Mouse (Mus musculus): ENCODE measurements around the gene Sestd1.

The Sestd1 gene

GRCm38 (mm10) chr2:77171444-77172240, 108.8 kb downstream of the Sestd1 start:
- ChIA-PET POLR2A (interaction anchor here in 3 of 4 experiments (0.5 to 6.1 kb wide), 14 partner anchors 13 to 584 kb away, joined by 3 to 41 read pairs (median 5); no protein-coding TSS in a partner anchor), CTCF (interaction anchor here (0.6 to 1.4 kb wide), 7 partner anchors 8 to 623 kb away, joined by 3 to 10 read pairs (median 3); no protein-coding TSS in a partner anchor)

DNA sequence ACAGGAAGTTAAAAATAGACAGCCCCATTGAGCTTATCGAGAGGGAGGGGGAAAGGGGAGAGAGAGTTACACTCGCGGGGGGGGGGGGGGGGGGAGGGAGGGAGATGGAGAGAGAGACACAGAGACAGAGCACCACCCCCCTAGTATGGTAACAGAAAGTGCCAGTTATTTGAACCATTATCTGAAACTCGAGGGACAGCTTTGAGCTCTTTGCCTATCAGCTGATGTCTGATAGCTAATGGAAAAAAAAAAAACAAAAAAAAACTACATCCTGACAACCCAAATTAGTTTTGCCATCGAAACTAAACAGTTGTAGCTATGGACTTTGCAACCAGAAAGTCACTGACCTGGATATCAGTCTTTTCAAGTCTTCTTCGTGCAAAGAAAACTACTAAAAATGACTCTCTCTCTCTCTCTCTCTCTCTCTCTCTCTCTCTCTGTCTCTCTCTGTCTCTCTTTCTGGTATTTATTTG, 109.7 kb downstream of the Sestd1 start, which contains the start of gene Ccdc141:
Gene Ccdc141, minus strand, starts transcription at position 4 of the 473 bp plus-strand sequence.
- ChIA-PET POLR2A (interaction anchor here (0.5 to 6.1 kb wide), 25 partner anchors 9 to 585 kb away, joined by 3 to 41 read pairs (median 4); partner anchors contain the start of gene Sestd1 (in 2 of the 4)), CTCF (interaction anchor here in 3 of 4 experiments (0.6 to 1.4 kb wide), 7 partner anchors 9 to 622 kb away, joined by 3 to 14 read pairs (median 3); no protein-coding TSS in a partner anchor)

- POLR2A ChIA-PET = interaction anchor here (0.5 to 6.1 kb wide), 28 partner anchors 9 to 1698 kb away, joined by 3 to 41 read pairs (median 4); partner anchors contain the start of gene Sestd1 (in 2 of the 4)
- CTCF ChIA-PET = interaction anchor here in 3 of 4 experiments (0.6 to 1.4 kb wide), 6 partner anchors 10 to 199 kb away, joined by 3 to 14 read pairs (median 4); no protein-coding TSS in a partner anchor
Observed at GRCm38 (mm10) chr2:77169916-77170632, 110.3 kb downstream of the Sestd1 start.

DNA sequence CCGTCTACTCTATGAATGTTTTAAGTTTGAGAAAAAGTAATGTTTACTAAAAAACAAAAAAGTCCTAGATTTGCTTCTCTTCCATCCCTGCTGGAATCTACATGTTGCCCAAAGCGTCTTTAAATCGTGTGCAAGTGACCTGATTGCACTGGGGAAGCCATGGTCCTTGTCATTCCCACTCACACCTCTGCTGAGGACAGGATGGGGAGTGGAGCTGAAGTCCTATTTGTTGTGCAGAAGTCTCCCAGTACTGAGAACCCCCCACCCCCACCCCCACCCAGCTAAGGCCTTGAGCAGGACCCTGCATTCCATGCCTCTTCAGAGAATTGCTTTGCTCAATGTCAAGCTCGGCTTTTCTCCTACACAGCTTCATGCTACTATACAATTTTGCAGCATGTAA, 111.2 kb downstream of the Sestd1 start:
- POLR2A ChIA-PET = interaction anchor here in 3 of 4 experiments (0.6 to 6.1 kb wide), 18 partner anchors 12 to 194 kb away, joined by 3 to 41 read pairs (median 4); no protein-coding TSS in a partner anchor
- CTCF ChIA-PET = no interaction called here

DNA sequence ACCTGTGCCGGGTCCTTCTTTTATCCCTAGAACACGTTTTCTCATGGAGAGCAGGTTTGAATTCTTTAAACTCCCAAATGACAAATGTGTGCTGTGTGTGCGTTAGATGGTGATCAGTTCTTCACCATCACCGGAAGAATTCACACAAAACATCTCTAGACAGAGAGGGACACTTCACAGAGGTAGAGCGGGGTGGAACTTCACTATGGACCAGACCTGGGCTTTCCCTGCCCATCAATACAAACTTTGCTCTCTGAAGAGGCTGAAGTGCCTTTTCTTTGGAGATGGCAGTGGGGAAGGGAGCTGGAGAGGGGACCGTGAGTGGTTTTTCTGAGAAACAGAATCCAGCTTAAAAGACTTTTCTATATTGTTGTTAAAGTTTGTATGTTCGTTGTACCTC, 111.6 kb downstream of the Sestd1 start:
- POLR2A ChIA-PET = interaction anchor here in 2 of 4 experiments (0.6 to 6.1 kb wide), 17 partner anchors 7 to 188 kb away, joined by 3 to 41 read pairs (median 4); no protein-coding TSS in a partner anchor
- CTCF ChIA-PET = no interaction called here

- CTCF ChIA-PET = interaction anchor here in 1 of 4 experiments (0.6 kb wide), 1 partner anchor 188 kb away, joined by 3 read pairs; no protein-coding TSS in a partner anchor
Observed at GRCm38 (mm10) chr2:77168081-77168685, 112.2 kb downstream of the Sestd1 start.

DNA sequence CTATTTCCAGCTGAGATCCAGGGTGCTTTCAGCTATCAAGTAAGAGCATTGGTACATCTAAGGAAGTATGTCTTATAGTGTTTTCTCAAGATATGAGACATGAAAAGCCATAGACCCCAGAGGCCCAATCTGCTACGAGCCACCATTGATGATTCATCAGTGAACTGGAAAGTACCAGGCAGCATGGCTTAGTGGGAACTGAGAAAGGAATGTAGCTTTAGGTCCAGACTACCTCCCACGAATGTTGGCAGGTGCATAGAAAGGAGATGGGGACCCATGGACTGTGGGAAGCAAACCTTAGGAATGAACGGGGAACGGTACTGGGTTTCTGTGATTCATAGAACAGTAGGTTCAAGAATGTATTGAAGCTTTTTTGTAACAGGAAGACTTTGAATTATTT, 114.0 kb downstream of the Sestd1 start:
- ChIA-PET CTCF (no interaction called here), POLR2A (interaction anchor here in 2 of 4 experiments (1.0 to 3.1 kb wide), 2 partner anchors 10 to 50 kb away, joined by 3 to 13 read pairs; no protein-coding TSS in a partner anchor)

More at GRCm38 (mm10) chr2:77168081-77168685, 112.2 kb downstream of the Sestd1 start:
- POLR2A ChIA-PET = interaction anchor here in 2 of 4 experiments (0.7 to 6.1 kb wide), 11 partner anchors 8 to 187 kb away, joined by 3 to 41 read pairs (median 3); no protein-coding TSS in a partner anchor

GRCm38 (mm10) chr2:77164662-77165061, 115.7 kb downstream of the Sestd1 start:
- CTCF ChIA-PET = no interaction called here

GRCm38 (mm10) chr2:77163381-77163780, 117.0 kb downstream of the Sestd1 start:
- ChIA-PET CTCF (no interaction called here), POLR2A (no interaction called here)

More at GRCm38 (mm10) chr2:77164662-77165061, 115.7 kb downstream of the Sestd1 start:
- POLR2A ChIA-PET = interaction anchor here in 1 of 4 experiments (1.1 to 1.7 kb wide), 2 partner anchors 11 to 18 kb away, joined by 4 to 7 read pairs; no protein-coding TSS in a partner anchor

GRCm38 (mm10) chr2:77162135-77162534, 118.3 kb downstream of the Sestd1 start:
- ChIA-PET CTCF (interaction anchor here in 1 of 4 experiments (0.5 kb wide), 1 partner anchor 163 kb away, joined by 3 read pairs; no protein-coding TSS in a partner anchor), POLR2A (interaction anchor here in 1 of 4 experiments (0.9 to 1.0 kb wide), 2 partner anchors 15 to 94 kb away, joined by 3 read pairs; no protein-coding TSS in a partner anchor)

DNA sequence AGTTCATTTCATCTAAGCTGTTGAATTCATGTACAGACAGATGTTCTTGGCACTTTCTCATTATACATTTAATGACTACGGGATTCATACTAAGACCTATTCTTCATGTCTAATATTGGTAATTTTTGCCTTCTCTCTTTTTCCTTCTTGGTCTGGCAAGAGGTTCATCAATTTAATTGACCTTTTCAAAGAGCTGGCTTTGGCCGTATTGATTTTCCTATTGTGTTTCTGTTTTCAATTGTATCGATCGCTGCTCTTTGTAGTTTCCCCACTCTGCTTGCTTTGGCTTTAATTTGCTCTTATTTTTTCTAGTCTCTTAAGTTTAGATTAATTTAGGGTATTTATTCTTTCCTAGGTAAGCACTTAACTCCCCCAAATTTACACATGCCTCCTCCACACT, 122.8 kb downstream of the Sestd1 start:
- ChIA-PET POLR2A (interaction anchor here in 1 of 4 experiments (1.7 kb wide), 1 partner anchor 9 kb away, joined by 4 read pairs; no protein-coding TSS in a partner anchor), CTCF (interaction anchor here in 1 of 4 experiments (0.6 kb wide), 1 partner anchor 246 kb away, joined by 10 read pairs; no protein-coding TSS in a partner anchor)

GRCm38 (mm10) chr2:77154080-77154479, 126.3 kb downstream of the Sestd1 start:
- ChIA-PET CTCF (no interaction called here), POLR2A (interaction anchor here in 1 of 4 experiments (1.1 kb wide), 1 partner anchor 22 kb away, joined by 3 read pairs; no protein-coding TSS in a partner anchor)

GRCm38 (mm10) chr2:77151255-77151654, 129.1 kb downstream of the Sestd1 start:
- ChIA-PET CTCF (no interaction called here), POLR2A (interaction anchor here in 1 of 4 experiments (3.2 kb wide), 1 partner anchor 19 kb away, joined by 21 read pairs; the partner anchor contains the start of gene Ccdc141)

DNA sequence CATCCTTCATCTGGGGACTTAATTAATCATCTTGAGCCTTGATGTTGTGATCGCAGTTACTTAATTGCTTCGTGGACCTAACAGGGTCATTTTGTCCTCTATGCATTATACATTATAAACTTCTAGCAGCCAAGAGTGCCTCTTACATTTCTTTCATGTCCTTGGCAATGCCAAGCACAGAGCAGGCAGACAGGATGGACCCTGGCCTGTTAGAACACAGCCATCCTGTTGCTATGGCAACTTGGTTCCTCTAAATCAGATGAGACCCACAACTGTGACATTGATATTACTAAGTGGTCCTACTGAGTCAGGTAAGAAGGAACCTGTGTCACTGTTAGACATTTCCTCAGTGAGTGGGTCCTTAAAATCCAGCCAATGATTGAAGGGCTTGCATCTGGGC, 130.8 kb downstream of the Sestd1 start:
- POLR2A ChIA-PET = interaction anchor here in 2 of 4 experiments (0.7 to 3.2 kb wide), 5 partner anchors 9 to 88 kb away, joined by 3 to 21 read pairs (median 4); partner anchors contain the start of gene Ccdc141 (in 1 of the 2)

DNA sequence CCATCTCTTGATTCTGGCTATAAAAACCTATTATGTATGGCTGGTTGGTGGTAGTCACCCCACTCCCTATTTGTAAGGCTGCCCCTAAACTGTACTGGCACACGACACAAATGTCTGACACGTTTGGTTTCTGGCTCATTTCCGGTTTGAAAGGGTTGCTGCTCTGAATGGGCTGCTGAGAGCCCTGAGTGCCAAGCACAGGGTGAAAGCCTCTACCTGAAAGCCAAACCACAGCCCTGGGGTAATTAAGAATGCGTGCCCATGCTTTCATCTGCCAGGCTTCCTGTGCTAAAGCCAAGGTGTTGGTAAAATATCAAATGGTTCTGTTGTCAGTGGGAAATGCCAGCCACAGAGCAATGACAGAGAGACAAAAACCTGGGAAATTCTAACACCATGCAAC, 132.2 kb downstream of the Sestd1 start:
- POLR2A ChIA-PET = interaction anchor here in 1 of 4 experiments (1.0 to 3.2 kb wide), 3 partner anchors 10 to 22 kb away, joined by 4 to 41 read pairs (median 21); partner anchors contain the start of gene Ccdc141
- CTCF ChIA-PET = no interaction called here

More for the DNA sequence above, 130.8 kb downstream of the Sestd1 start:
- CTCF ChIA-PET = no interaction called here

DNA sequence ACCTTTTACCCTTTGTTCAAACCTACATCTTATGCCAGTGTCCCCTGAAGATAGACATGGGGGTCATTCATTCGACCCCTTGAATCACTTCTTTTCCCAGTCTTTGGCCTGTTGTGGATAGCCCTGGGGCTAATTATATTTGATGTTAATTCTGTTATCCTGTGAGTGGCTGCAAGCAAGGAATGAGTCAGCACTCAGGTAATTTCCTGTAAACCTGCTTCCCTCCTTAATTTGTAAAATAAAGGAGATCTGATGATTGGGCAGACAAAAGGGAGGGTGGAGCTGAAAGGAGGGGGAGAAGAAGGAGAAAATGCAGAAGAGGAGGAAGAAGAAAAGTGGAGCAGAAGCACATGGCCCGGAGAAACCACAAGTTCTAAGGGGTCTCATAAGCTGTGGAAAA, 133.4 kb downstream of the Sestd1 start:
- ChIA-PET CTCF (no interaction called here), POLR2A (interaction anchor here in 2 of 4 experiments (0.6 to 3.2 kb wide), 22 partner anchors 9 to 191 kb away, joined by 3 to 41 read pairs (median 4); partner anchors contain the start of gene Ccdc141 (in 2 of the 2))

DNA sequence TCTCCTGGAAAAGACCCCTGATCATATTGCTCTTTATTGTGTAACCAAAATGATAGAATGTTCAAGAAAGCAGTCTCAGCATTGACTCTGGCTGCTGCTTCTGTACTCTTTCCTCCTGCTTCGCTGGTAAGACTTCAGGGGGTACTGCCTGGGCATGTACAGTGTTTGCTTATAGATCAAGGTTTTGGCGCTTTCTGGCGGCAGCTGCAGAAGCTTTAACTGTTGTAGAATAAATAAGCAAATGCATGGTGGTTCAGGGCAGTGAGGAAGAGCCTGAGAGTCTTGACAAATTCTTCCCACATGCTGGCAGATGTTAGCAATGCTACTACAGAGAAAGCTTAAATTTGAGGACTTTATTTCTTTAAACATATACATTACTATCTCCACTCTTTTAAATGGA, 134.1 kb downstream of the Sestd1 start:
- ChIA-PET CTCF (no interaction called here), POLR2A (interaction anchor here in 3 of 4 experiments (0.6 to 3.2 kb wide), 19 partner anchors 9 to 265 kb away, joined by 3 to 41 read pairs (median 7); partner anchors contain the start of genes Ccdc141 (in 3 of the 3) and Sestd1 (in 1 of the 3))
